16 mouse cellular contexts compared by ENCODE assay signal in genomic region chr2:52974056-52974455, GRCm38 (mm10).
"Had no signal": no experiment of that assay in that cellular context is flagged by ENCODE, and none has a peak within 500 bp of the region (broad histone marks: within the 10 kb centered on the region; RNA-seq: fewer than 3 reads in every experiment).

No protein-coding gene starts in this region.

- H3K4me3 ChIP-seq: neural tube, embryonic 13.5 days; neural tube, embryonic 15.5 days; stomach, embryonic 15.5 days had no signal

- H3K9me3 ChIP-seq: neural tube, embryonic 13.5 days; neural tube, embryonic 15.5 days; stomach, embryonic 15.5 days had no signal

- H3K4me2 ChIP-seq: neural tube, embryonic 13.5 days; neural tube, embryonic 15.5 days; stomach, embryonic 15.5 days had no signal

- H3K36me3 ChIP-seq: neural tube, embryonic 13.5 days; neural tube, embryonic 15.5 days; stomach, embryonic 15.5 days had no signal

- H3K9ac ChIP-seq: neural tube, embryonic 13.5 days; neural tube, embryonic 15.5 days; stomach, embryonic 15.5 days had no signal

- H3K27me3 ChIP-seq: neural tube, embryonic 13.5 days; neural tube, embryonic 15.5 days; stomach, embryonic 15.5 days had no signal

- H3K27ac ChIP-seq: neural tube, embryonic 13.5 days; neural tube, embryonic 15.5 days; stomach, embryonic 15.5 days; stomach, postnatal 0 days had no signal

- DNase-seq: retina, postnatal 1 day; right cerebral cortex, adult 18-20 months; right cerebral cortex, postnatal 14 days; right cerebral cortex, postnatal 25 days; right cerebral cortex, postnatal 4 days; spleen, adult 18-20 months; thymus, adult 18-20 months; thymus, adult 2 months; thymus, postnatal 14 days; thymus, postnatal 25 days; thymus, postnatal 36 days; thymus, postnatal 4 days had no signal
